Mouse (Mus musculus): ENCODE data around the gene Kbtbd12.
A peak's percentile ranks its signal among the peaks of the same experiment; 100 is the strongest.

Kbtbd12 gene

DNA sequence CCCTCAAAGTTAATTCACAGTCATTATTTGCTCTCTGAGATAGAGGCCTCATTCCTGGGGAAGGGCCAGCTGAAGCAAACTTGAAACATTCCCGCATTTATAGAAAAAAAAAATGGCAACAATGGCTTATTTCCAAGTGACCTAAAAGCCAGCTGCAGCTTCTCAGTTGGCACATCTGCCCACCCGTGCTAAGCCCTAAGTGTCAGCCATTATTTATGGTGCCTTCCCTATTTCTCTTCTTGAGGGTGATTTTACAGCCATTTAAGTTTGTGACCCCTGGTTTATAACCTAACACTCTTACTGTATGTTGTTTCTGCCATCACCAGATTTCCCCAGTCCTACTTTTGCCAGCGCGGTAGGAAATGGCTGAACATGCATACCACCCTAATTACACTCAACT is 11.3 kb downstream of the Kbtbd12 start:
- no peak for DNase-seq

DNA sequence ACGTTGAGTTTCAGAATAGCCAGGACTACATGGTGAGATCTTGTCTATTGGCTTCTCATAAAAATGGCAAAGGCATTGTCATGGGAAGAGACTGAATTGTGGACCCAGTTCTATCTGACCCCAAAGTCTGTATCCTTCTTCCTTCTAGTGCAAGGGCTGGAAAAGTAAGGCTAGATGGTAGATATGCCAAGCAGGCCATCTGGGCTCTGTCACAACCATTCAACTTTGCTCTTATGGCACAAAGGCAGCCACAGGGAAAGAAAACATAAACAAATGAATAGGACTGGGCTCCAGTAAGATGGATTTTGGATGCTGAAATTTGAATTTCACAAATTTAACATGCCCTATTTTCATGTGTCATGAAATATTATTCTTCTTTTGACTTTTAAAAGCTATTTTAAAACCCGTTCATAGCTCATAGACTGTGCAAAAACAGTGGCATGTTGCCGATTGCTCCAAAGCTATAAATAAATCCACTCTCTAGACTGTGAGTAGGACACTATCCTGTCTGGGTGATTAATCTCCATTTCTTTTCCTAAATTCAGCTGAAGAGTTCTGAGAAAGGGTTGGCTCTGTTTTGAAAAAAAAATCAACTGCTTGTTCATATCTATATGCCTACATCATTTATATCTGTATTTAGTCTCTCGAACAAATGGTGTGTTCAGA is 15.8 kb downstream of the Kbtbd12 start:
- DNase-seq = peak in 1 of 2 experiments; percentile 55

DNA sequence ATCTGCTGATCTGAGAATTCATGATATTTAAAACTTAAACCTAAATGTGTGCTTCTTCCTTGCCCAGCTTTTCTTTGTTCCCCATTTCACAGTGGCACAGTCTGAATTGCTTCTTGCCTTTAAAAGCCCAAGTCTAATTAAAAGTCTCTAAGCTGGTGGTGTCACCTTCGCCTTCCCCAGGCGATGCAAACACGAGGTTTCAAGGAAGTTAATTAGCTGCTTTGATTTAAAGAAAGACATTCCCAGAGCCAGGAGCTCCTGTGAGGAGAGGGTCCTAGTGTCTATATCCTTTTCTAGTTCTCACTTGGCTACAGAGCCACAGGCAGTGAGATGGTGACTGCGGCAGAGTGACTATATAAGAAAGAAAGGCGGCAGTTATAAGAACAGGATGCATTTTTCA is 18.2 kb downstream of the Kbtbd12 start:
- no peak for DNase-seq

DNA sequence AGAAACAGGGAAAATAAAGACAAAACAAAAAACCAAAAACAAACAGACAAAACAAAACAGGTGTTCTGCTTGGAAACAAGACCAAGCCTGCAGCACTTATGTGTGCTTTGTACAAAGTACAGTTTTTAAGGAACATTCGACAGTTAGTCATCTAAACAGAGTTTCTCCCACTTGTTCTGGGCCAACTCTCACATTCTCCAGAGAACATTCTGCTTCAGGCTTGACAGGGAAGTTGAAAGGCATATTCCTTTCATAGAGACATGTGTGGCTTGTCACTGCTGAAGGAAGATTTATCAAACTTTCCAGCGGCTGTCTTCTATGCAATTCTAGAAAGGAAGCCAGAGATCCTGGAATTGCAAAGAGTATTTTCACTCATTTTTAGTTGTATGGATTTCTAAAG is 22.4 kb downstream of the Kbtbd12 start:
- DNase-seq = no peak

DNA sequence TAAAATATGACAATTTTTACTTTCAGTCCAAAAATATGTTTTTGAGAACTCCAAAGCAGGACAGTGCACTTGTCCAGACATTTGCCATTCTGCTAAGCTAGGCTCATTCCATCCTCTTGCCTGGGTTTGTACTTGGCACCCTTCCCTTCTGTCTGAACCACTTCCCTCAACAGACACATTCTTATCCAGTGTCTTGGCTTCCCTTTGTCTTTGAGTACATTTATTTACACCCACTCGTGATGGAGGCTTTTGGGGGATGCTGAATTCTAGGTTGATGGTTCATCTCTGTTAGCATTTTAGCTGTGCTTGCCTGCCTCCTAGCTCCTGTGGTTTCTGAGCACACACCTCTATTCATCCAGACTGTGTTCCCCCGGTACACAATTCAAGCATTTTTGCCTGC is 31.3 kb downstream of the Kbtbd12 start:
- no peak for DNase-seq

DNA sequence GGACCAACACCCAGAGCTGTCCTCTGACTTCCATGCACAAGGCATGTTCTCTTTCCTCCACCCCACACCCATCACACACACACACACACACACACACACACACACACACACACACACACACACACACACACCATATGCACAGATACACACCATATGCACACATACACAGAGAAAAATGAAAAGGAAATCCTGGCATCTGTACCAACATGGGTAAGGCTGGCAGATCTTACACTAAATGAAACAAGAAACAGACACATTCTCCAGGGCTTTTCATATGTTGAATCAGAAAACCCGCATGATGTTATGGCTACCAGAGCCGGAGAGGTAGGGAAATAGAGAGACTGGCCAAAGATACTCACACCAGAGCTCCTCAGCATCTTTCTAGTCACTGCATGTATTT is 32.0 kb downstream of the Kbtbd12 start:
- no peak for DNase-seq

DNA sequence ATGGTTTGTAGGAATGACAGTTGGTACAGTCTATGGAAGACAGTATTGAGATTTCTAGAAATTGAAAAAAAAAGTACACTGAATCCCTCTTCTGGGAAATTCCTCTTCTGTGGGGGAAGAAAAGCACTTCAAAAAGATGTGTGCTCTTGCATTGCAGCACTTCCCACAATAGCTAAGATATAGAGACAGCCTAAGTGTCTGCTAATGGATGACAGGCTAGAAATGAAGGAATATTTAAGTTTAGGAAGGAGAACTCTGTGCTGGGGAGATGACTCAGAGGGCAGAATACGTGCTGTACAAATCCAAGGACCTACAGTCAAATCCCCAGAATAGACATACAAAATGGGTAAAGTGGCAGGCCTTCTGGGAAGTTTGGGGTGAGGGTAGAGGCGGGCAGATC is 32.5 kb downstream of the Kbtbd12 start:
- DNase-seq = no peak

DNA sequence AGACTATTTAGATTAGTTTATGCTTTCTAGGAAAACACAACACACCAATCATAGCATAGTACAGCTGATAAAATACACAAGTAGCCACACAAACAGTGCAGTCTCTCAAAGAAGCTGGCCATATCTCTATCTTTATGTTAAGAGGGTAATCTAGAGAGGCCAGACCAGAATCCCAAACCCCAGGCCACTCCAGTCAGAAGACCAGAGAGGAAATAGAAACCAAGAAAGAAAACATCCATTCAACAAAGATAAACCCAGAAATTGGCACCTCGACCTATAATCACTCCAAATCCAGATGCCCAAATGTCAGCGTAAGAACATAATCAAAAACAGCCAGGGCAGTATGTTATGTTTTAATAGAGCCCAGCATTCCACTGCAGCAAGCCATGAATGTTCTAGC is 41.6 kb downstream of the Kbtbd12 start:
- DNase-seq = no peak

DNA sequence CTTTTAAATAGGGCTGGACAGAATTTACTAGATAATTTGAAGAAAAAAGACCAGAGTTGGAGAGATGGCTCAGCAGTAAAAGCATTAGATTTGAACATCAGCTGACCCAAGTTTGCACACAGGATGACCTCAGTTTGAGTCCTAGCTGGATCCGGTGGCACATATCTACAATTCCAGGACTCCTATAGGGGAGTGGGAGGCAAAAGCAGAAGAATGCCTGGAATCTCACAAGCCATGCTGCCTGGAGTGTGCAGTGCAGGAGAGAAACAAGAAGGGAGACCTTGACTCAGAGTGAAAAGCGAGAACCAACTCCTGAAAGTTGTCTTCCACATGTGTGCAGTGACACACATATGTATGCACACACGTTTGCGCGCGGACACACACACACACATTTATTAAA is 45.4 kb downstream of the Kbtbd12 start:
- no peak for DNase-seq

DNA sequence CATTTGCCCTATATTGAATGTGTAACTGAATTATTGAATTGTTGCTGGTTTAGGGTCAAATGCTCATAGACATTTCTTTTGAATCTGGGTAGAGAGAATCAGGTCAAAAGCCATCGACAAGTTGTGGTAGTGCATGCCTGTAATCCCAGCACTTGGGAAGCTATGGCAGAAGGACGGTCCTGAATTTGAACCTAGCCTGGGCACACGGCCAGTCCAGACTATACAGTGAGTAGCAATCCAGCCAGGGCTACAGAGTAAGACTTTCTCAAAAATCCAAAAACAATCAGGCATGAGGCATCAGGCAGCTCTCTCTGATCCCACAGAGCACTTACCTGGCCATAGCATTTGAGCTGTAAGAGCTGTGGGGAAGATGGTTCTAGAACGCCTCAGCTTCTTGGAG is 47.5 kb downstream of the Kbtbd12 start:
- DNase-seq = peak; percentile 26 to 40

DNA sequence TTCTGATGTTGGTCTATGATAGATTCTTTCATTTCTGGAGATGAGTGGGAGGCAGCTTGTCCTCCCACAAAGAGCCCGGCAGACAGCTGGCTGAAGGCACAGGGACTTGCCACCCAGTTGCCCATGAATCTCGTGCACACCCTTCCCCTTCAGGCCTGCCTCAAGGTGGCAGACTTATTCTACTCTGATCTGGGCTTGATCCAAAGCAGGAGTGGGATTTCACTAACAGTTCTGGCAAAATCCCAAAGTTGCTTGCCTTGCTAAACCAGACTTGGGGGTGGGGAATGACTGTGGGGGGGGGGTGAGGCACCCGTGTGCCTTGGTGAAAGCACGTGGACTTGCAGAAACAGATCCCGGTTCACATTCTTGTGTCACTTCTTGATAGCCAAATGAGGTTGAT is 48.2 kb downstream of the Kbtbd12 start:
- DNase-seq = peak; percentile 65 to 69

DNA sequence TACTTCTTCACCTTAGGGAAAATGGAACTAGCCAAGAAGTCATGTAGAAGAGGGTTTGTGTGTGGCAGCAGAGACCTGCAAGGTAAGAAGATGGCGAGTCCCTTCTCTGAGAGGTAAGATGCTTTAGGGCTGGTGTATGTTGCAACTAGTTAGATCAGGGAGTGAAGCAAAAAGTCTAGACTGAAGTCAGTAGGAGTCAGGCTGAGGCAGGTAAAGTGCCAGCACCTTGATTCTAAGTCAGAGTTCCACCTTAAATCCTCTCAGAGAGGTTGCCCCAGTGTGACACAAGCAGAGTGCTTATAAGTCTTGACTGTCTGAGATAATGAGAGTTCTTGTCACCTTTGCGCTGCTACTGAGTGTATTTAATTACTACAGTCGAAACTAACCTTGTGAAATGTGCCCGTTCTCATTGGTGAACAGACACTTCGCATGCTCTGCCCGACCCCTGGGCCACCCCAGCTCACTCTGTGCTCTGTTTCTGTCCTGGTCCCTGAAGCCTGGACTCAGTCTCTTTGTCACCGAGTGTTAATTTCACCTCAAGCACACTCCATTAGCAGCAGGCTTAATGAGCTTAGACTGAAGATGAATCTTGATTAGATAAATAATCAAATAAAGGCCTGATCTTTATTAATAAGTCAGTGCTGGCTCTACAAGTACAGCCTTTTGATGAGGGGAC is 49.0 kb downstream of the Kbtbd12 start:
- DNase-seq = no peak

DNA sequence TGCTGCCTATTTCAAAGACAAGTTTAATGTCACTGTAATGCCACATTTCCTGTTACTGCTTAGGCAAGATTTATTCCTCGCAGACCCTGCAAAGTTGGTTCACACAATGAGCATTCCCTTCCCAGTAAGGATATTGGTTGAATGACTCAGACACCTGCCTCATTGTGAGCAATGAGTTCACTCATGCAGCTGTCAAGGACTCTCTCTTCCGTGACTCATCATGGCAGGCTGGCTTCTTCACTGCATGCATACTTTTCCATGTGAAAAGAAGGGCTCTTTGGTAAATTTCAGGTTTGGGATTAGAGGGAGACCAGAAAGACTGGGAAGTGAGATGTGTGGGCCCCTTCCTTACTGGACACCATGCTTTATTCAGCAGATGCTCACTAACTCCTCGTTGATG is 50.7 kb downstream of the Kbtbd12 start:
- DNase-seq = no peak

DNA sequence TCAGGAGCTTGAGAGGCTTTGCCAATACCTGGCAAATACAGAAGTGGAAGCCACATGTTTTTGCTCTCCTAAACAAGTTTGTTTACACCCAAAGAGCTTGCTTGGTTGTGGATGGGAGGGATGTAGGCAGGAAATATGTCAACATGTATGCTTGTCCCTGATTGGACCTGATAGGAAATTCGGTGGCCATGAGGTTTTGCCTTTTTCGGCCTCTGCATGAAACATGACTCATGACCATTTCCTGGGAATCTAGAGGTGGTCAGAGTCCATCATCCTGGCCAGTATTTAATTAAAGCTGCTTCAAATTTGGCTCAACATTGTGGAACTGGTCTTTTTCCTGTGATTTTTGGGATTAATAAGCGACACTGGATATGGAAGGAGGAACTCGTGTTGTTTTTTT is 53.8 kb downstream of the Kbtbd12 start:
- DNase-seq = no peak

DNA sequence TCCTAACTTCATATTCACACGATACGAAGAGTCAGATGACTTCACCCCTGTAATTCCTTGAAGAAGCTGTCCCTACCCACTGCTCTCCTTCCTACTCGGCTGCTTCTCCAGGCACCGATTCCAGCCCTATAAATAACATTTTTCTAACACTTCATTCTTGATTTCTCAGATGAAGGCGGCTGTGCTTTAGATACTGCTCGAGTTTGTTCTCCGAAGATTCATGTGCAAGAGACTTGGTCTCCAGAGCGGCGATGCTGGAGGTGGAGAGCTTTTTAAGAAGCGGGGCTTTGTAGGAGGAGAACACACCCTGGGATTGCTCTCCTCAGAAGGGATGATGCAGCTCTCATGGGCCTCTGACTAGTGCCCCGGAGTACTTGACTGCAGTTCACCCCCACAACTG is 61.3 kb downstream of the Kbtbd12 start:
- DNase-seq = no peak

DNA sequence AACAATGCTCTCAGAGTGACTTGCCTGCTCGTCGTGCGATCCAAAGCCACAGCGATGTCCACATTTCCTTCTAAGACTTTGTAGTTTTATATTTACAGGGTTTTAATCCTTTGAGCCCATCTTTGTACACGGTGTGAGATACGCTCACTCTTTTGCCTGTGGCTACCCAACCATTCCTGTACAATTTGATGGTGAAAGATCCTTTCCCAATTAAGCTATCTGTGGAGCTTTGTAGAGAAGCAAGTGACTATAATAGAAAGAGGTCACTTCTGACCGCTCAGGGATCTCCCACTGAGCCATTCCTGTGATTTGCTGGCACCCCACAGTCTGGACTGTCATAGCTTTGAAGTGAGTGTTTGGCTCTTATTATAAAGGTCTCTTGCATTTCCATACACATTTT is 71.1 kb downstream of the Kbtbd12 start:
- DNase-seq = no peak

DNA sequence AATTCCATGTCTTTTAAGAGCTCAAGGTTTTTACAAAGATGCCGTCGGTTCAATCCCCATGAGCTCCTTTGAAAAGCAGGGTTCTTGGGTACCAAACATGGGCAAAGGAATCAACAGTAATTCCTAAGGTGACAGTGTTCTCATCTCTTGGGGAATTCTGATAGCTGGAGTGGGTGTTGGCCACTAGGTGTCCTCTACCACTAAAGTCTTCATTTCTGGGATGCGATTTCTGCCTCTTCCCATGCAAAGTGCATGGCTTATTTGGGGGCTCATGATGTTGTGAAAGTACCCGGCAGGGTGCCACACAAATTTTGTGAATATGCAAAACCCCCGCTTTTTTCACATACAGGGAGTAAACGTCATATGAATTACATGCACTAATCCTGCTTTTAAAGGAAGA is 72.7 kb downstream of the Kbtbd12 start:
- DNase-seq = peak; percentile 61 to 66

DNA sequence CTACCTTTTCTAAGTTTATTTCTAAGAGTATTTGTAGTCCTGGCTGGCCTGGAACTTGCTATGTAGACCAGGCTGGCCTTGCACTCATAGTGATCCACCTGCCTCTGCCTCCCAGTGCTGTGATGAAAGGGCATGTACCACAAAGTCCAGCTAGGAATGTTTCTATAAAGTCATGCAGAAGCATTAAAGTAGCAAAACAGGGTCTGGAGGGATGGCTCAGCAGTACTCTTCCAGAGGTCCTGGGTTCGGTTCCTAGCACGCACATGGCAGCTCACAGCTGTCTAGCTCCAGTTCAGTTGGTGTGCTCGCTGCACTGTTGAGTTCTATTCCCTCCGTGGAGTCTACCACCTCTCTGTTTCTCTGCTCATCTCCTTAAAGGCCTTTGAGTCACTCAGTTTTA is 77.6 kb downstream of the Kbtbd12 start:
- no peak for DNase-seq

DNA sequence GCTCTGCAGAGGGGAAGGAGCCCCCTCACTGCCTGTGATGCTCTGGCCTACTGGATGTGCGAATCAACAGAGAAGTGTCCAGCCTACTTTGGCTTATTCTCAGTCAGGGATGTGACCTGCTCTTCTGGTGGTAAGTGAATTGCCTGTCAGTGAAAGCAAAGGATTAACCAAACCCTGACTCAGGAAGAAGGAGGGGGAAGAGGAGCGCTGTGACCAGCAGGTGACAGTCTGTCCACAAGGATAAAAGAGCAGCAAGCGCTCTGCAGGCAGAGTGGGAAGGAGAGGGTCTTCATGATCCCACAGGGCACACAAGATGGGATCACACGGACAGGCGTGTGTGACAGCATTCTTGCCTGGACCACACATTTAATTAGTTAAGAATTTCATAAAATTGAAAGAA is 78.1 kb downstream of the Kbtbd12 start:
- peak; percentile 60 to 67 for DNase-seq

DNA sequence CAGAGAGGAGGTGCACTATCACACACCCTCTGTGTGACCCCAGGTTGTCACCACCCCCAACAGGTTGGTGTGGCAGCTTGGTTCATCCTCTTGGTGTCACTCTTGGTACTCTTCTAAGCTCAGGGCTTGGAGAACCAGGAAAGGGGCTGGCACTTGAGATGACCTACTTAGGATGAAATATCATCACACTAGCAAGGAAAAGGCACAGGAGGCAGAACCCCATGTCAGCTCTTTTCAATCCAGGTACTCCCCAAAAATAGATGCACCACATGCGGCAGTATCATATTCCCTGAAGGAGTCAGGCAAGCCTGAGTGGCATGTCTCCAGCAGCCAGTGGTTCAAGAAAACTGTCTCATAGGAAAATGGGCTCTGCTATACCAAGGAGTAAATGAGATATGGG is 79.7 kb downstream of the Kbtbd12 start:
- peak; percentile 76 to 77 for DNase-seq

DNA sequence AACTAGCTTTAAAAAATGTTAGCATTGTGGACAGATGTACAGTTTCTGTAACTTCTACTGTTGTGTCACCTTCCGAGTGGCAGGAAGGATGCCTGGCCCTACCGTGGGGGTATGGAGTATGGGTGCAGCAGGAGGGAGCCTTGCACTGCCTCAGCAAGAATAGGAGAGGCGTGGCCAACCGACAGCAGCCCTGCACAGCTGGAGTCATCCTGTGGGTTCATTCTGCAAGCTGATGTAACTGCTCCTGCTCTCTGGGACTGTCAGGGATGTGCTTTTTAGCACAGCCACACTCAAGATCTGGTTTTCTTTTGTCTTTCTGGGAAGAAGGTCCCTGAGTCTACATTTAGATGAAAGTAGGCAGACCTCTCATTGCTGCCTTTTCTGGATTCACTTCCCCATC is 80.2 kb downstream of the Kbtbd12 start:
- DNase-seq = no peak

DNA sequence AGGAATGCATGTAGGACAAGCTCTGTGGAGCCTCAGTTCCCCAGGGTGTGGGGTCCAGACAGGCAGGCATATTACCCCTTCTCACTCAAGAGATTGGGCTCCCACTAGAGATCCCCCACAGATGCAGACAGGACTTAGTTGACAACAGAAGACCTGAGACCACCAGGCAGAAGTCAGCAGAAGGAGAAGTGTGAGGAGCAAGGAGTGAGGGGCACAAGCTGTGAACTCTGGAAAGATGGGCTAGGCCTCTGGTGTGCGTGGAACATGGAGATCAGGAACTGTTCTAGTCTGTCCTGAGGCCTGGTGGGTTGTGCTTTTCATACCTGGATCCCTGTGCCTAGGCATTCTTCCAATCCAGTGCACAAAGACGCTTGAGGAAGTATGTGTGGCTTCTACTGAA is 87.8 kb downstream of the Kbtbd12 start:
- DNase-seq = no peak

DNA sequence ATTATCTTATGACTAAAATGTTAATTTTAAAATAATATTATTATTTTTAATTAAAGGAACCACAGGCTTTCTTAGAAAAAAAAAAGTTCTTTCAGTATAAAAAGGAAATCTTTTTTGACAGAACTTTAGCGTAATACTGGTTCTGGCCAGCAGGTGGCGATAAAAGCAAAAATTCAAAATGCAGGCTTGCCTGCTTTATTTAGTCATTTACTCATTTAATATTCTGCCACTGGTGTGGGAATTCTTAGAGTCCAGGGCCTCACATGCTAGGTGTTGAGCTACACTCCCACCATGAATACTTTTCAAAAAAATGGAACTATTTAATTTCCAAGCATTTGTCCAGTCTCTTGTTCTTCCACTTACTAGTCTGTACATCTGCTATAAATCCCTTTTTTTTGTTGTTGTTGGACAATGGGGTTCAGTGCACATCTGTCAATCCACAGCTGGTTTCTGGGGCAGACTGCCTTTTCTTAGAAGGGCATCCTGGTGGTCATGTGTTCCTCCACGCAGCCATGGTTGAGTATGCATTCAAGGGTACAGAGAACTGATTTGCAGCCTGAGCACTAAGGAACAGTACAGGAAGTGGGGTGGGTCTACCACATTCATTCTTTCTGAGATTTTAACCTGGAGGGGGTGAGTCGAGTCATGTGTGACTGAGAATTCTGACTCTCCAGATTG is 88.5 kb downstream of the Kbtbd12 start:
- peak; percentile 81 to 83 for DNase-seq

DNA sequence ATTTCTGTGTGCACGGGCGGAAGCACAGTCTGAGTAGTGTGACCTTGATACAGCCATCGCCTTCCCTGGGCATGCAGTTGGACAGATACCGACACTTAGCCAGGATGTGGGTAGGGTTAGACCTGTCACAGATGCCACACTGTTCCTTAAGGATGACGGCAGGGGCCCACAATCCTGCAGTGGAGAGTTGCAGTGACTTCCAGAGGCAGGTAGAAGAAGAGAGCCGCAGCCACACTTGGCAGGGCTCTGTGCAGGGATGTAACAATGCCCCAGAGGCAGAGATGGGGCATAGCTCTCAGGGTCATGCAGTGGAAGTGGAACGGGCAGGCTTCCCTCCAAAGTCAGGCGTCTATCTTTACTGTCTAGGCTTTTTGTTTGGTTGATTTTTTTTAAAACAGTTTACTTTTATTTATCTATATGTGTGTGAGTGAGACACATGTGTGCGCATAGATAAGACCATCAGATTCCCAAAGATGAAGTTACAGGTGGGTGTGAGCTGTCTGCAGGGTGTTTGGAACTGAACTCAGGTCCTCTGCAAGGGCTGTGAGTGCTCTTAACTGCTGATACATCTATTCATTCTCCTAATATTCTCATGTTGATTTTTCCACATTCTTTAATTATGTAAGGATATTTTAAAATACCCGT is 89.2 kb downstream of the Kbtbd12 start:
- no peak for DNase-seq
